ENCODE assay signal across 14 mouse cellular contexts in the genomic region with DNA sequence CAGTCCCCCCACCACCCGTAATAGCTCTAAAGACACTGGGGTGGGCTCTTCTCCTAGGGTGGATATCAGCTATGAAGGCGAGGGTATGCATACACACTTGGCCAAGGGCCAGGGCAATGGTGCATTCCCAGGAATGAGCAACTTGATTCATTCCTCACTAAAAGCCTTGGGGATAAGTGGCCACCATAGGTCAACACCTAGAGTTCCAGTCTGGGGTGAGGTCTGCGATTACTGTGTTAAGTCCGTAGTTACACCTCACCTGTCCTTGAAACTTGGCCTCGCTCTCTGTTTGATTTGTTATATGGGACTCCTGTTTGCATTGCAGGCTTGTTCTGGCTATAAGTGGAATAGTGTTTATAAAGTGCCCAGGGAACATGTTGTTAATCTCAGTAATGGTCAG.
DNase-seq lines count a peak whose midpoint lies in the region; ATAC-seq and TF ChIP-seq lines count a peak whose summit lies in the region.
"Had no signal": no experiment of that assay in that cellular context is flagged by ENCODE, and none has a peak within 500 bp of the region (broad histone marks: within the 10 kb centered on the region; RNA-seq: fewer than 3 reads in every experiment).

No protein-coding gene starts in this region.

- no peak overlapping the region for H3K4me3 ChIP-seq in kidney, embryonic 14.5 days (ENCODE audit: low read length)
- no peak overlapping the region for H3K4me3 ChIP-seq in small intestine, adult 2 months (ENCODE audit: low read depth, low read length)
- H3K4me3 ChIP-seq: liver, embryonic 13.5 days; midbrain, embryonic 13.5 days had no signal

- H3K36me3 ChIP-seq in kidney, embryonic 14.5 days (ENCODE audit: control insufficient read depth, insufficient read depth, low read length) = no peaks in the 10 kb centered on the region
- H3K36me3 ChIP-seq in small intestine, adult 2 months (ENCODE audit: control insufficient read depth, insufficient read depth, low read length) = no peaks in the 10 kb centered on the region; the same call in 1 of the 2 replicates
- H3K36me3 ChIP-seq: liver, embryonic 13.5 days; midbrain, embryonic 13.5 days had no signal

- no peak for TF ChIP-seq CTCF in small intestine, adult 2 months (IDR thresholded peaks at IDR 0.05; ENCODE audit: extremely low read depth, insufficient read length, insufficient replicate concordance, low read depth, low read length)

- peak; percentile 47 for DNase-seq in kidney, adult 18-20 months
- peak; percentile 38 to 45 for DNase-seq in kidney, adult 8-10 months
- DNase-seq in lung, adult 18-20 months = peak; percentile 84 to 93
- no peak for DNase-seq in left cerebral cortex, adult 18-20 months (ENCODE audit: low spot score in 2 of 2)
- DNase-seq in ovary, postnatal 14 days (ENCODE audit: low spot score) = no peak
- no peak for DNase-seq in frontal cortex, postnatal 25 days (ENCODE audit: low spot score in 2 of 2)
- DNase-seq: cerebellum, postnatal 10 days; heart, adult 11 months; heart, postnatal 10 days; liver, embryonic 13.5 days; thymus, postnatal 4 days had no signal

- no peak for TF ChIP-seq POLR2A in small intestine, adult 2 months (IDR thresholded peaks at IDR 0.05; ENCODE audit: low read depth, low read length)

- ATAC-seq in kidney, embryonic 14.5 days (ENCODE audit: low FRiP score, low TSS enrichment) = no peak
- ATAC-seq: midbrain, embryonic 13.5 days had no signal

- no peaks in the 10 kb centered on the region for H3K4me1 ChIP-seq in kidney, embryonic 14.5 days (ENCODE audit: control insufficient read depth, insufficient read depth, low read length)
- H3K4me1 ChIP-seq in small intestine, adult 2 months (ENCODE audit: control insufficient read depth, insufficient read depth, insufficient read length, low read length) = peaks cover 65% of the 10 kb centered on the region

- H3K9ac ChIP-seq in kidney, embryonic 14.5 days (ENCODE audit: low read depth, low read length) = no peak overlapping the region
- H3K9ac ChIP-seq: midbrain, embryonic 13.5 days had no signal

- WGBS in kidney, embryonic 14.5 days = 76% methylated on average over 5 of the region's 5 CpGs
- 23% methylated on average over 5 of the region's 5 CpGs for WGBS in small intestine, adult 2 months

- H3K9me3 ChIP-seq in kidney, embryonic 14.5 days (ENCODE audit: control insufficient read depth, low read length) = no peaks in the 10 kb centered on the region
- H3K9me3 ChIP-seq: liver, embryonic 13.5 days; midbrain, embryonic 13.5 days had no signal

- no peak overlapping the region for H3K27ac ChIP-seq in kidney, embryonic 14.5 days (ENCODE audit: low read depth, low read length)
- H3K27ac ChIP-seq in small intestine, adult 2 months (ENCODE audit: insufficient read depth, low read depth, low read length) = peak overlapping the region; percentile 70
- H3K27ac ChIP-seq: midbrain, embryonic 13.5 days had no signal

- no peaks in the 10 kb centered on the region for H3K27me3 ChIP-seq in kidney, embryonic 14.5 days (ENCODE audit: control insufficient read depth, insufficient read depth, low read length)
- no peaks in the 10 kb centered on the region for H3K27me3 ChIP-seq in small intestine, adult 2 months (ENCODE audit: control insufficient read depth, insufficient read depth, low read length)
- H3K27me3 ChIP-seq: liver, embryonic 13.5 days; midbrain, embryonic 13.5 days had no signal

- no peak overlapping the region for H3K4me2 ChIP-seq in kidney, embryonic 14.5 days (replicated peaks; ENCODE audit: low read depth, low read length)
- H3K4me2 ChIP-seq: liver, embryonic 13.5 days; midbrain, embryonic 13.5 days had no signal

Comparison
In these comparisons a context has a peak if more than half of its experiments do, and no peak if none do; other contexts are left out.
1. DNase-seq: peak in kidney, adult 18-20 months (single experiment), kidney, adult 8-10 months (2 of 2) and lung, adult 18-20 months (2 of 2); none in left cerebral cortex, adult 18-20 months (0 of 2), ovary, postnatal 14 days (single experiment) and frontal cortex, postnatal 25 days (0 of 2).